Mouse (Mus musculus) lung, adult 2 months (tissue): Measurements from ENCODE around the gene Insr.

Experiments used
- CTCF ChIP-seq: fragments of 200-500 bp; IDR thresholded peaks from 2 replicates; pipeline ENCODE4 v1.5.1; 2011; ENCODE audit warnings: mild to moderate bottlenecking, low read length, control low read depth; ENCODE audit not compliant: insufficient read depth
- POLR2A ChIP-seq: fragments of 200-500 bp; IDR thresholded peaks from 2 replicates; pipeline ENCODE4 v1.6.1; 2011; ENCODE audit warnings: low read depth, mild to moderate bottlenecking, control low read depth, low read length, borderline replicate concordance; ENCODE audit errors: extremely low read depth

- TF ChIP-seq POLR2A: no peak
- TF ChIP-seq CTCF: no peak
Measured at GRCm38 (mm10) chr8:3279721-3280077, 282 bp upstream of the Insr start.
